In the genomic region with DNA sequence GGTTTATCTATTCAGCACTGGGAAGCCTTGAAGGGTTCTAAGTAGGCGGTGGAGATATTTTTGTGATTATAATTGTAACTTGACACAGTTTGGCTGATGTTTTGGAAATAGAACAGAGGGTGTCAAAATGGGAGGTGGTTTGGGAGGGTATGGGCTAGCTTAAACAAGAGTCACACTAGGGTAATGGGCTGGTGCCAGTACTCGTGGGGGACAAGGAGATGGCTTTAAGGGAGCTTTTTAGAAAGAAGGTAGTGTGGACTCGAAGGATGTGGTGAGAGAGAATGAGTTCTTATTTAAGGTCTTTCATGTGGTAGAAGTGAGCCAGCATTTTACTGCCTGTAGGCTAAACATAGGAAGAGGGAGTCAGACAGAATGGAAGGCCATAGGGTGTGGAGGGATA, we compare ENCODE assay signal across 20 mouse cellular contexts. TPM values are rescaled to one million over a fixed set of nuclear protein-coding genes. Genes with fewer than 3 reads are reported as not detected.
"Had no signal": no experiment of that assay in that cellular context is flagged by ENCODE, and none has a peak within 500 bp of the region (broad histone marks: within the 10 kb centered on the region; RNA-seq: fewer than 3 reads in every experiment).

No protein-coding gene starts in this region.

- DNase-seq: kidney, adult 18-20 months; kidney, adult 9 months; kidney, postnatal 14 days; kidney, postnatal 4 days; liver; lung, adult 18-20 months; lung, postnatal 10 days; lung, postnatal 4 days; midbrain, embryonic 14.5 days; spleen, adult 18-20 months; thymus, adult 18-20 months; thymus, postnatal 36 days had no signal

- H3K4me3 ChIP-seq: limb, embryonic 10.5 days; limb, embryonic 13.5 days; liver, embryonic 12.5 days; liver, embryonic 15.5 days; lung, embryonic 15.5 days; stomach, embryonic 15.5 days had no signal

- H3K27ac ChIP-seq: limb, embryonic 10.5 days; limb, embryonic 13.5 days; liver, embryonic 12.5 days; liver, embryonic 15.5 days; lung, embryonic 15.5 days; stomach, embryonic 15.5 days had no signal

- H3K4me1 ChIP-seq: limb, embryonic 13.5 days; liver, embryonic 12.5 days; liver, embryonic 15.5 days; lung, embryonic 15.5 days; stomach, embryonic 15.5 days had no signal

RNA-seq across cellular contexts. Expression of a gene that starts 19.2 kb away (rescaled TPM):
- total RNA-seq: megakaryocyte progenitor cell, adult 5-6 weeks; megakaryocyte-erythroid progenitor cell, adult 5-6 weeks had no signal
